Mouse (Mus musculus): Measurements from ENCODE around the gene Ascl2. TPM values are rescaled to one million over a fixed set of nuclear protein-coding genes. Genes with fewer than 3 reads are reported as not detected.

Ascl2 gene
- polyA plus RNA-seq, 1 experiment = 2.4 TPM

- H3K27me3 ChIP-seq (replicated peaks) = no peaks in the 10 kb centered on the region
- no peaks in the 10 kb centered on the region for H3K9me3 ChIP-seq
- peak overlapping the region; percentile 48 for H3K4me3 ChIP-seq (replicated peaks)
- TF ChIP-seq GATA1 (IDR thresholded peaks at IDR 0.05; ENCODE audit: borderline replicate concordance, low read length) = no peak
- H3K4me1 ChIP-seq = peaks cover 76% of the 10 kb centered on the region
- peaks cover 10% of the 10 kb centered on the region for H3K36me3 ChIP-seq (replicated peaks; ENCODE audit: low read length)
Observed at GRCm38 (mm10) chr7:143002679-143003078, 33.6 kb upstream of the Ascl2 start.

GRCm38 (mm10) chr7:142997403-142998150, 28.5 kb upstream of the Ascl2 start:
- Histone ChIP-seq H3K36me3 (replicated peaks; ENCODE audit: low read length) (no peaks in the 10 kb centered on the region), H3K27me3 (replicated peaks) (peaks cover 30% of the 10 kb centered on the region), H3K4me1 (peaks cover 41% of the 10 kb centered on the region), H3K9me3 (peaks cover 12% of the 10 kb centered on the region; the same call in 1 of the 2 replicates), H3K4me3 (replicated peaks) (no peak overlapping the region)
- TF ChIP-seq FLI1 (IDR thresholded peaks at IDR 0.05; ENCODE audit: low read length) = no peak
- no peak for TF ChIP-seq GATA1 (IDR thresholded peaks at IDR 0.05; ENCODE audit: borderline replicate concordance, low read length)

- Histone ChIP-seq H3K4me3 (replicated peaks) (no peak overlapping the region), H3K4me1 (peaks cover 36% of the 10 kb centered on the region), H3K36me3 (replicated peaks; ENCODE audit: low read length) (no peaks in the 10 kb centered on the region), H3K27me3 (replicated peaks) (peaks cover 34% of the 10 kb centered on the region), H3K9me3 (peaks cover 12% of the 10 kb centered on the region; the same call in 1 of the 2 replicates)
- TF ChIP-seq GATA1 (IDR thresholded peaks at IDR 0.05; ENCODE audit: borderline replicate concordance, low read length) (no peak), FLI1 (IDR thresholded peaks at IDR 0.05; ENCODE audit: low read length) (no peak)
Observed at GRCm38 (mm10) chr7:142996998-142997397, 27.9 kb upstream of the Ascl2 start.

GRCm38 (mm10) chr7:142995630-142996338, 26.7 kb upstream of the Ascl2 start:
- Histone ChIP-seq H3K36me3 (replicated peaks; ENCODE audit: low read length) (no peaks in the 10 kb centered on the region), H3K4me1 (peaks cover 26% of the 10 kb centered on the region), H3K9me3 (peaks cover 12% of the 10 kb centered on the region; the same call in 1 of the 2 replicates), H3K27me3 (replicated peaks) (peaks cover 45% of the 10 kb centered on the region), H3K4me3 (replicated peaks) (no peak overlapping the region)
- TF ChIP-seq GATA1 (IDR thresholded peaks at IDR 0.05; ENCODE audit: borderline replicate concordance, low read length) = no peak
- no peak for TF ChIP-seq FLI1 (IDR thresholded peaks at IDR 0.05; ENCODE audit: low read length)

- H3K27me3 ChIP-seq (replicated peaks) = peaks cover 52% of the 10 kb centered on the region
- H3K9me3 ChIP-seq = peaks cover 12% of the 10 kb centered on the region; the same call in 1 of the 2 replicates
- TF ChIP-seq GATA1 (IDR thresholded peaks at IDR 0.05; ENCODE audit: borderline replicate concordance, low read length) = no peak
- no peak for TF ChIP-seq FLI1 (IDR thresholded peaks at IDR 0.05; ENCODE audit: low read length)
- H3K4me1 ChIP-seq = peaks cover 26% of the 10 kb centered on the region
- no peak overlapping the region for H3K4me3 ChIP-seq (replicated peaks)
- no peaks in the 10 kb centered on the region for H3K36me3 ChIP-seq (replicated peaks; ENCODE audit: low read length)
Observed at GRCm38 (mm10) chr7:142995004-142995403, 25.9 kb upstream of the Ascl2 start.

- H3K36me3 ChIP-seq (replicated peaks; ENCODE audit: low read length) = no peaks in the 10 kb centered on the region
- H3K27me3 ChIP-seq (replicated peaks) = peaks cover 82% of the 10 kb centered on the region
- TF ChIP-seq GATA1 (IDR thresholded peaks at IDR 0.05; ENCODE audit: borderline replicate concordance, low read length) (no peak), FLI1 (IDR thresholded peaks at IDR 0.05; ENCODE audit: low read length) (no peak)
- 0 out of 2 replicates have a peak, but pooled peaks cover 2% of the 10 kb centered on the region for H3K4me1 ChIP-seq
- H3K4me3 ChIP-seq (replicated peaks) = no peak overlapping the region
- H3K9me3 ChIP-seq = no peaks in the 10 kb centered on the region; the same call in 1 of the 2 replicates
Observed at GRCm38 (mm10) chr7:142987718-142988117, 18.7 kb upstream of the Ascl2 start.

- H3K27me3 ChIP-seq (replicated peaks) = peaks cover 63% of the 10 kb centered on the region
- peaks cover 2% of the 10 kb centered on the region; the same call in 1 of the 2 replicates for H3K9me3 ChIP-seq
- H3K36me3 ChIP-seq (replicated peaks; ENCODE audit: low read length) = no peaks in the 10 kb centered on the region
- H3K4me3 ChIP-seq (replicated peaks) = no peak overlapping the region
- TF ChIP-seq GATA1 (IDR thresholded peaks at IDR 0.05; ENCODE audit: borderline replicate concordance, low read length) = no peak
- no peak for TF ChIP-seq FLI1 (IDR thresholded peaks at IDR 0.05; ENCODE audit: low read length)
- H3K4me1 ChIP-seq = 0 out of 2 replicates have a peak, but pooled peaks cover 2% of the 10 kb centered on the region
Observed at GRCm38 (mm10) chr7:142985146-142985545, 16.1 kb upstream of the Ascl2 start.

- Histone ChIP-seq H3K27me3 (replicated peaks) (peaks cover 65% of the 10 kb centered on the region), H3K36me3 (replicated peaks; ENCODE audit: low read length) (no peaks in the 10 kb centered on the region), H3K4me3 (replicated peaks) (no peak overlapping the region), H3K4me1 (no peaks in the 10 kb centered on the region), H3K9me3 (peaks cover 2% of the 10 kb centered on the region; the same call in 1 of the 2 replicates)
- TF ChIP-seq FLI1 (IDR thresholded peaks at IDR 0.05; ENCODE audit: low read length) (no peak), GATA1 (IDR thresholded peaks at IDR 0.05; ENCODE audit: borderline replicate concordance, low read length) (no peak)
Observed at GRCm38 (mm10) chr7:142981908-142982307, 12.8 kb upstream of the Ascl2 start.

GRCm38 (mm10) chr7:142967884-142968808, 918 bp downstream of the Ascl2 start:
- Histone ChIP-seq H3K4me1 (peaks cover 44% of the 10 kb centered on the region), H3K36me3 (replicated peaks; ENCODE audit: low read length) (no peaks in the 10 kb centered on the region), H3K9me3 (no peaks in the 10 kb centered on the region), H3K27me3 (replicated peaks) (peaks cover 94% of the 10 kb centered on the region), H3K4me3 (replicated peaks) (peak overlapping the region; percentile 90)
- TF ChIP-seq FLI1 (IDR thresholded peaks at IDR 0.05; ENCODE audit: low read length) = no peak
- TF ChIP-seq GATA1 (IDR thresholded peaks at IDR 0.05; ENCODE audit: borderline replicate concordance, low read length) = no peak

Measured in megakaryocyte, embryonic 14.5 days (primary cell).